Mouse (Mus musculus) gonadal fat pad, adult 2 months (tissue): ENCODE results near the gene Dnpep. TPM values are rescaled to one million over a fixed set of nuclear protein-coding genes. Genes with fewer than 3 reads are reported as not detected.
A peak's percentile ranks its signal among the peaks of the same experiment; 100 is the strongest.

ENCODE experiments used
- DNase-seq: peaks from one replicate; pipeline ENCODE4 v3.0.0-alpha.2; 2012; ENCODE audit warnings: low read depth
- polyA plus RNA-seq: library from polyadenylated mRNA; depleted of rRNA; stranded (reverse); fragments of >200 nt; gene quantifications from 2 replicates; pipeline ENCODE4 v1.2.3, GENCODE M21; 2012; rRNA removed

Gene Dnpep
- 150 and 168 TPM in 2 replicates for polyA plus RNA-seq

GRCm38 (mm10) chr1:75317241-75318201 lies at the start of gene Dnpep:
Dnpep (minus strand) TSS chr1:75317990.
- DNase-seq: peak; percentile 97

DNA sequence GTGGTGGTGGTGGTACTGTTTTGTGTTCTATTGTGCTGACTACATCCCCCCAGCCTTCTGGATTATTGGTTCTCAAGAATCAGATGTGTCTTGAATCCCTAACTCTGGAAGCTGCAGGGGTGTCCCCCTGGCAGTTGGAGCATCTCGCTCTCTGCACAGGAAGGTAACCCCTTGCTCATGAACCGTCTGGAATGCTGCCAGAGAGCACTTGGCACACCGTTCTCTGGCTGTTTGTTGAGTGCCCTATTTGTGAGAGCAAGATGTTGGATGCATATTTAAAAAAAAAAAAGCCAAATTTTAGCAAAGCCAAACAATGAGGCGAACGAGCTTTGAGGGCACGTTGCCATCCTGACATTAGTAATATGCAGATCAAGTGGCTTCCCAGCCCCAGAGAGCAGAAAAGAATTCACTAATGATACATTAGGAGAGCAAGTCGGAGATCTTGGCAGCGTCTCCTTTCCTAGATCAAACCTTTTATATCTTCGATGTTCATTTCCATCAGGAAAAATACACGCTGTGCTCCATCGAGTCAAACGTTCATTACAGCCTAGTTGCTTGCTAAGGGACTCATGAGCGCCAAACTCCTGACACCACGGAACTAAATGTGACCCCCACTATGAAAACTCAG lies 47.8 kb upstream of the Dnpep start:
- DNase-seq: no peak

DNA sequence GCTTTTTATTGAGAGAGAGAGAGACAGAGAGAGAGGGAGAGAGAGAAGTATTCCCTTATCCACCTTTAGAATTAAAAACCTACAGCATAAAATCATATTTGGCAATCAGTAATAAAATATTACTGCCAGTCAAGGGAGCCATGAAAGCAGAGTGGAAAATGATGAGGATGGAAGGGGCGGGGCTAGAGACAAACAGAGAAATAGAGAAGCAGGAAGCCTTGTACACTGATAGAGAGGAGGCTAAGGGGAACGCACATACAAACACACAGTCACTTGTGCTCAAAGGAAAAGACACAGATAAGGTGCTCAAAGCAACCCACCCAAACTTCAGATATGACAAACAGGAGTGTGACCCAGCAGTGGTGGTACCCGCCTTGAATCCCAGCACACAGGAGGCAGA lies 46.1 kb upstream of the Dnpep start:
- DNase-seq: no peak

DNA sequence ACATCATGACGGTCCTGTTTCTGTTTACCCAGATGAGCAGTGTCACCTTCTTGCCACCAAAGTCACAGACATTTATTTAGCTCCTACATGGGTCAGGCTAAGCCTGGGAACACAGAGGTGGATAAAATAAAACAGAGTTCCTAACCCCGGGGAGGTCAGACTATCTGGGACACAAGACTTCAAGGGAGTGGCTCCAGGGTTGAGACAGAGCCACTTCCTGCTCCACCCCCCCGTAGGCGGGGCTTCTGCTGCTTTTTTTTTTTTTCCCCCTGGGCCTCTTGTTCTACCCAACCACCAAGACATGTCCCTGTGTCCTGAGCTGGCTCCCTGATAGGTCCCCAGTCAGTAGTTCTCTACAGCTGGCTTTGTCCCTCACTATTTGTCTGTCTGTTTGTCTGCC lies 44.0 kb upstream of the Dnpep start:
- DNase-seq: no peak

DNA sequence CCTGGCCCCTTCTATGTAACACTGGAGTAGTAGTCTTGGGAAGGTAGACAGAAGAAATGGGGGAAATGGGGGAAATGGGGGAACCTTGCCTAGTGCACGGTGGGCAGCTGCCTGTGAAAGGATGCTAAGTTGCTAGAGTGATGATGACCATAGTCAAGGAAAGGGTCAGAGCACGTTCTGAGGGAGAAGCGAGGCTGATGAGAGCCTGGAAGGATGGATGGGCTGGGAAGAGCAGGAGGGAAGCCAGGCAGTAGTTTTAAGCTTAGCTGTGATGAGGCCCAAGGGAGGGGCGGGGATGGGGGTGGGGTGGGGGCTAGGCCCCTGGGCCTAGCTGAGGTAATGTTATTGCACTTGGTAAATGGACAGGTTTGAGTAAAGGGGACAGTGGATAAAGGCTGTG lies 43.3 kb upstream of the Dnpep start:
- no peak for DNase-seq

- no peak for DNase-seq
These were observed 42.6 kb upstream of the Dnpep start, which contains the start of gene Des for GRCm38 (mm10) chr1:75360112-75361031. Des (plus strand) TSS chr1:75360329.

DNA sequence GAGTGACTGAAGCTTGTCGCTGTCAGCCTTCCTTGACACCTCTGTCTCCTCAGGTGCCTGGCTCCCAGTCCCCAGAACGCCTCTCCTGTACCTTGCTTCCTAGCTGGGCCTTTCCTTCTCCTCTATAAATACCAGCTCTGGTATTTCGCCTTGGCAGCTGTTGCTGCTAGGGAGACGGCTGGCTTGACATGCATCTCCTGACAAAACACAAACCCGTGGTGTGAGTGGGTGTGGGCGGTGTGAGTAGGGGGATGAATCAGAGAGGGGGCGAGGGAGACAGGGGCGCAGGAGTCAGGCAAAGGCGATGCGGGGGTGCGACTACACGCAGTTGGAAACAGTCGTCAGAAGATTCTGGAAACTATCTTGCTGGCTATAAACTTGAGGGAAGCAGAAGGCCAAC lies 41.6 kb upstream of the Dnpep start:
- no peak for DNase-seq

GRCm38 (mm10) chr1:75358009-75358408 lies 40.2 kb upstream of the Dnpep start:
- no peak for DNase-seq

- no peak for DNase-seq
These were observed 39.5 kb upstream of the Dnpep start for GRCm38 (mm10) chr1:75357261-75357660.

- DNase-seq: no peak
These were observed 31.5 kb upstream of the Dnpep start for GRCm38 (mm10) chr1:75349275-75349674.

DNA sequence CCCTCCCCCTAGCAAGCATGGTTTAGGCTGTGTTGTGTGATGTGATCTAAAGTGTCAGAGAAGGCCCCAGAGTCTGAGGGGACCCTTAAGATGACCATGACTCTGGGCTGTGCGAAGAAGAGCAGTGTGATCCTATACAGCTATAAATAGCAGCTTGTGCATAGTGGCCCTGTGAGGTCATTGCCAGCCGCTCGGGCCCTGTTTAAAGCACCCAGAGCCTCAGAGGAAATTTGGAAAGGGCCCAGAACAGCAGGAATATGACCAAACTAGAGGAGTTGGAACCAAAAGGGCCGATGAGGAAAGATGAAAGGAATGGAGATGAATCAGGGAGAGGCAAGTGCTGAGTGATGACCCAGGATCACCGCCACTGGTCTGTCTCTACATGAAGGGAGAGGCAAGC lies 29.5 kb upstream of the Dnpep start:
- DNase-seq: no peak

DNA sequence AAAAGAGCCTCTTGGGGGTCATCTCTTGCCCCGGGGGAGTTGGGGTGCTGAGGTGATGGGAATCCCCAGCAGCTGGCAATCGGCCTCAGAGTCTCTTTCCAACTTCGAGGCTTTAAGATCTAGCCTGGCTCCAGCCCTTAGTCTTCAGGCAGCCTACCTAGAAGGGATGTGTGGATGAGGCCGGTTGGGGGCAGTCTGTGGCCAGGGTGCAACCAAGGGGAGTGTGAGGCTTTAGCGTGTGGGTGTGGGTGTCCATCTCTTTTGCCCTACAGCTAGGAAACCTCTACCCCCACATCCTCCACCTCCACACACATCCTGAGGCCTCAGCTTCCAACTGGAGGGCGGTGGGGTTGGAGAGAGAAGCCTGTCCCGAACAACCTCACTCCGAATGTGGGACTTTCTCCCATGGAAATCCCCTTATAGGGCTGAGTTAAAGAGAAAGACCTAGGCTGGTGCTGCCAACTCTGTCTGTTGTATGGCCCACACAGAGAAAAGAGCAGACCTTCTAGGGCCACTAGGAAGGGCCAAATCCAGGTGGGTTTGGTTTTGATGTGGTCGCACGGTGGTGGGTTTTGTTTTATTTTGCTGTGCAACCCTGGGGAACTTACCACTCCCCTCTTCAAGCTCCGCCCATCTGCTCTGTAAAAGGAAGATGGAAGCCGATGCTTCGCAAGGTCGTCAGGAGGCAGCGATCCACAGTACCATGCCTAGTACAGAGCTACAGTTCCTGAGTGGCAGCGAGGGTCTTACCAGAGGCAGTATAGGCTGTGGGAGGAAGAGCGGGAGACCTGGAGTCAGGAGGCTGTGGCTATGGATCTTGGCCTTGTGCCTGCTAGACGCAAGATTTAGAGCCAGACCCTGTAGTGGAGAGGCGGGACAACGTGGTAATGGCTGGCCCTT lies 27.5 kb upstream of the Dnpep start:
- no peak for DNase-seq

DNA sequence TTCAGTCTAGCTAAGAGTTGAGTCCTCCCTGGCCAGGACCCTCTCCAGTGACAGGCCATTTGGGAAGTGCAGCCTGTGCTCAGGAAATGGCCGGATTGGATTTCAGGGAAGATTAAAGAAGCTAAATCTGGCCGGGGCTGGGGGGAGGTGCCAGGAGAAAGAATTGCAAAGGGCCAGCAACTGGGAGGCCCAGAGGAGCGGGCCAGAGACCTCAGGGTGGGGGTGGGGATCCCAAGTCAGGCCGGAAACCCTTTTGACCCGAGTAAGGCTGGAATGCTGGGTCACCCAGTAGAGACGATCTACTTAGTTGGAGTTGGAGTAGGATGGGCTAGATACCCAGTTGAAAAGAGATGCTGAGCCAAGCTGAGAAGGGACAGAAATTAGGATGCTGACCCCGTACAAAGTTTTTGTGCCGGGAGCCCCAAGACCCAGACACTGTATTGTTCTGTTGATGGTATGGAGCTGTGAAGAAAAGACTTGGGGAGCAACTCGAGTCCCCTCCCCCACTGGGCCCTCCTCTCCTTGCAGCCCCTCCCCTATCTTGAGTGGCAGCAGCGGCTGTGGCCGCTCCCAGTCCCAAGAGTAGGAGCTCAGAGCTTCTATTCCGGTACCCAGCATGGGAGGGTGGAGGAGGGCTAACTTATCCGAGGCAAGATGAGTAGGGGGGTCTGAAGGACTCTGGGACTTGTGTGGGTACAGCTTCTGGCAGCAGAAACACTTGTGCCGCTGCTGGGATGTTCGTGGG lies 26.7 kb upstream of the Dnpep start:
- no peak for DNase-seq

GRCm38 (mm10) chr1:75342874-75343416 lies 25.2 kb upstream of the Dnpep start:
- DNase-seq: no peak

DNA sequence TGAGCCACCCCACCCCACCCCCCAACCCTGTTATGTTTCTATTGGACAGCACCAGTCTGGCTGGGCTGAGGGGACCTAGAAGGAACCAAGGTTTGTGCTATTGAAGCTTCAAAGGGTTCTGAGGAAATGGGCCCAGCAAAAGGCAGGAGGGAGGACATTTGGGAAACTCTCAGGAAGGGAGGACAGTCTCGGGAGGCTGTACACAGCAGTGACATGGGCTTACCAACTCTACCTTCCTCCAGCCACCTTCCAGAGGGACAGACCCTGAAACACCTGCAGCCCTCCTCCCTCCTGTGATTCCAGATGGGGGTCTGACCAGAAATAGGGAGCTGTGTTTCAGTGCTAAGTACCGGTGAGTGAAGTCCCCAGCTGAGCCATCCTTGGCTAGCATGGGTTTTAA lies 22.7 kb upstream of the Dnpep start:
- no peak for DNase-seq

DNA sequence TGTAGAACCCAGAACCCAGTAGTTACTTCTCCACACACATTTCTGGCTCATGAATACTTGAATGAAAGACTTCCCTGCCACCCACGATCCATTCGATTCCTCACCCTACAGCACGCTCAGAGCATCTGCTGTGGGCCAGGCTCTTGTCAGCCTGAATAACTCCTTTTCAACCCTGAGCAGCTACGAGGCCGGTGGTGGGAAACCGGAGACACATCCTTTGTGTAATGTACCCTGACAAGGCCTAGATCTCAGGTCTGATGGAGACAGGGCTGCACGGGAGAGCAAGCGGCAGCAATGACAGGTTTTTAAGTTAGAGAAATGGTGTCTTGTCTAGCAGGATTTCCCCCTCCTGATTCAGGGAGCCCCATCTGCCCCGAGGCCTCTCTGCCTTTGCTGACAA lies 21.5 kb upstream of the Dnpep start:
- DNase-seq: no peak

- DNase-seq: no peak
These were observed 20.4 kb upstream of the Dnpep start for GRCm38 (mm10) chr1:75338091-75338694.

DNA sequence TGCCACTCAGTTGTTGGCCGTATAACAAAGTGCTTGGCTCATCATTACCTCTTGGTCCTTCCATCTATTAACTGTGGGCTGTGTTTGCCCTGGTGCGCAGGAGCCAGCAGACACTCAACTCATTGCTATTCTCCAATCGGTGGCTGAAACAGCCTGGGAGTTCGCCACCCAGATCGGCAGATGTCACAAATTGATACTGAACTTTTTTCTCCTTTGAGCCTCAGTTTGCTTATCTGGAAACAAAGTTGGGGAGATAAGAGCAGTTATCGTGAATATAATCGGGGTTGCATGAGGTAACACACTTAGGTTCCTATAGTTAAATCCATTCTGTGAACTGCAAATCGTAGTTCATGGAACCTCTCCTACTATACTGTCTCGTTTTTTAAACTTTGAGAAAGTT lies 19.3 kb upstream of the Dnpep start:
- DNase-seq: no peak

DNA sequence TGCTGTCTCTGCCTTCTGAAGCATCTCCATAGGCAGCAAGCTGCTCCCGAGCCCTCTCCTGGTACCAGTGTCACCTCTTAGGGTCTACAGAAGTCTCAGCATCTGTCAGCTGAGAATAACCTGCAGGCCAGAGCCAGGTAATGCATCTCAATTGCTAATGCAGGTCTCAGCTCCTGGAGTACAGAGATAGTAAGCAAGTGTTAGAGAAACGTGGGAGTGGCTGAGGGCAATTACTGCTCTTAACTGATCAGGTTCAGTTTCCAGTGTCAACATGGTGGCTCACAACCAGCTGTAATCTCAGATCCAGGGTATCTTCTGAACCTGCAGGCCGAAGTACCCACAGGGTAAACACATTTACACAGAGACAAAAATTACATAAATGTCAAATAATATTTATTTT lies 18.7 kb upstream of the Dnpep start:
- no peak for DNase-seq

DNA sequence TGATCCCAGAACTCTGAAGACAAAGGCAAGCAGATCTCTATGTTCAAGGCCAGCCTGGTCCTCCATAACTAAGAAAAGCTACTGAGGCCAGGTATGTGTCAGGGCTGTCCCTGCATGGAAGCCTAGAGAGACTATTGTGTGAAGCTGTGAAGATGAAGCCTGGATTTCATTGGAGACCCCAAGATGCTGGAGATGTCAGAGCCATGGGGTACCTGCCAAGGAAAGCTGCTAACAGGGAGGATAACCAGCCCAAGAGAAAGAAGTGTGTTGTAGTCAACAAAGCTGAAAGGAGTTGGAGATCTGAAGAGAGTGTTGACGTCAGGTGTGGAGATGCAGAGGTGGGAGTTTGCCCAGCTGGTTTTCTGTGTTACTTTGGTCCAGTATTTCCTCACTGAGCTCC lies 13.5 kb upstream of the Dnpep start:
- DNase-seq: no peak
